Mouse (Mus musculus) cerebellum, adult 2 months (tissue): ENCODE measurements at regions not wholly inside any gene's neighbourhood (a gene's known extent, or its start where the extent isn't known, plus 50 kb on each side); places are given as distances from the start of the nearest gene placed in this dataset.
A peak's percentile ranks its signal among the peaks of the same experiment; 100 is the strongest.

ENCODE experiments used
- DNase-seq, 2 experiments: peaks; one replicate each; pipeline ENCODE4 v3.0.0; 2021
- H3K27ac ChIP-seq: fragments of 200-500 bp; 2 replicates; pipeline ENCODE4 v1.5.1; 2012; ENCODE audit warnings: low read length, control low read depth, inconsistent platforms; ENCODE audit not compliant: insufficient read depth
- H3K27me3 ChIP-seq: fragments of 200-500 bp; 2 replicates; pipeline ENCODE4 v1.6.1; 2012; ENCODE audit warnings: inconsistent platforms, mild to moderate bottlenecking, low read length, moderate library complexity; ENCODE audit not compliant: control insufficient read depth, insufficient read depth
- H3K4me1 ChIP-seq: fragments of 200-500 bp; 2 replicates; pipeline ENCODE4 v1.6.1; 2011; ENCODE audit warnings: low read length; ENCODE audit not compliant: control insufficient read depth, insufficient read depth
- H3K4me3 ChIP-seq: fragments of 200-500 bp; replicated peaks from 2 replicates; pipeline ENCODE3; 2011; ENCODE audit warnings: mild to moderate bottlenecking, low read depth, low read length, control low read depth; ENCODE audit not compliant: insufficient read depth
- CTCF ChIP-seq: fragments of 200-500 bp; IDR thresholded peaks from 2 replicates; pipeline ENCODE4 v1.5.1; 2011; ENCODE audit warnings: low read depth, mild to moderate bottlenecking, control low read depth, low read length, moderate library complexity, borderline replicate concordance; ENCODE audit not compliant: insufficient read depth
- POLR2A ChIP-seq: fragments of 200-500 bp; IDR thresholded peaks from 2 replicates; pipeline ENCODE4 v1.6.1; 2011; ENCODE audit warnings: low read length, control low read depth, borderline replicate concordance; ENCODE audit not compliant: insufficient read depth
- WGBS: fragments of 180-500 bp; shearing (Covaris S2); methylation state at CpG from one replicate; pipeline ENCODE4 v1.1.7; 2018; 5-methylcytosine and 5-hydroxymethylcytosine counted together

DNA sequence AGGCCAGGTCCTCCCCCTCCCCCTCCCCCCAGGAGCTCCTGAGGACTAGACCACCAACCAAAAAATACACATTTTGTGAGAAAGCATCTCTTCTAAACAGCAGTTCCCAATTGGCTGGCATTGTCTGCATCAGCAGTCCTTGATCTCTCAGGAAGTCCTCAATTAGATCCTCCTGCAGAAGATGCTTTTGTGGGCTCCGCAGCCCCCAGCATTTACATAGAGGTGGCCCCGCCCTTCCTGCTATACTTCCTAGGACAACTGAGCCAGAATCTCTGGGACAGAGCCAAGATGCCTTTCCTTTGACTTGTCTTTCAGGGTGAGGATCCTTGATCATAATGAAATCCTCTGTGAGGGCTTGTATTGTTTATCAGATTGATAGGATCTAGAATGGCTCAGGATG, 143.9 kb upstream of the Chd6 start:
- DNase-seq, result no peak
- WGBS, result 80% methylated on average over 2 of the region's 2 CpGs

DNA sequence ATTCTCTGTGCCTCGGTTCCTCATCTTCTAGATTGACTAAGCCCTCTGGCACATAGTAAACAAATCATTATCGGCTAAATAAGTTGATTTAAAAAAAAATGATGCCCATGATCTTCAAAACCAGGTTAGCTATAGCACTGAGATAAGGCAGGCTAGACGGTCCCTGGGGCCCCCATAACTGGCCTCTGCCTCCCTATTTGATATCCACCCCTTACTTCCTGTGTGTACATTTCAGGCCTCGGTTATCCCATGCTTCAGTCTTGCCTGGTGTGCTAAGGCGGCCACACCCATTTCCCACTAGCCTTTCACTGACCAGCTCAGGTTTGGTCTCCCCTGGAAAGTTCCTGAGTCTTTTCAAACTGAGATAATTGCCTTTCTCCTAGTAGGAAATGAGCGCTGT, 132.8 kb upstream of the Chd6 start:
- no peak for DNase-seq
- Histone ChIP-seq H3K4me3 (no peak overlapping the region), H3K27ac (no peak overlapping the region), H3K4me1 (no peaks in the 10 kb centered on the region), H3K27me3 (no peaks in the 10 kb centered on the region)
- 89% methylated on average over 6 of the region's 6 CpGs for WGBS
- no peak for TF ChIP-seq POLR2A
- TF ChIP-seq CTCF, result no peak

More for the DNA sequence above, 143.9 kb upstream of the Chd6 start:
- H3K4me1 ChIP-seq, result no peaks in the 10 kb centered on the region
- H3K27ac ChIP-seq, result no peak overlapping the region
- H3K27me3 ChIP-seq, result no peaks in the 10 kb centered on the region
- H3K4me3 ChIP-seq, result no peak overlapping the region
- TF ChIP-seq CTCF (no peak), POLR2A (no peak)

DNA sequence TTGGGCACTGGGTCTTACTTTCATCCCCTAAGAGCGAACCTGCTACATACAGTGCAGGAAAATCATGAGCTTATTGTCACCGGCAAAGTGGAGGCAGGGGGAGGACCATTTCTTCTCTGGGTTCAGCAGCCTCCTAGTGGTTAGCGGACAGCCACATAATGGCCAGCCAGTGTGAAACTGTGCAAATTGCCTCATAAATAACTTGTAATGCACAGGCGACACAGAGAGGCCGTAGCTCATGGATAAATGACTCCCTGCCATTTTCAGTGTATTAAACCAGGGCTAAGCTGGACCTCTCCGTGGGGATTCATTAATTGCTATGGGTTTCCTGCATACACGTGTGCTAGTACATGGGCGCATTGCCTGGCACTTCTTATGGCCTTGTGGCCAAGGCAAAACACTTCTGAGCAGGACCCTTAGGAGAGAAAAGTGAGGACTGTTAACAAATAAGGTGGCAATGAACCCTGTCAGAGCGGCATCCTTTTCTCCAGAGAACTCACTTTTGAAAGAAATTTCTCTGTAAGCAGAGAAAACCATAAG, 128.5 kb upstream of the Chd6 start:
- no peaks in the 10 kb centered on the region for H3K27me3 ChIP-seq
- no peak for DNase-seq
- TF ChIP-seq POLR2A (no peak), CTCF (no peak)
- H3K27ac ChIP-seq, result no peak overlapping the region
- no peak overlapping the region for H3K4me3 ChIP-seq
- no peaks in the 10 kb centered on the region for H3K4me1 ChIP-seq
- 47% methylated on average over 9 of the region's 9 CpGs for WGBS

DNA sequence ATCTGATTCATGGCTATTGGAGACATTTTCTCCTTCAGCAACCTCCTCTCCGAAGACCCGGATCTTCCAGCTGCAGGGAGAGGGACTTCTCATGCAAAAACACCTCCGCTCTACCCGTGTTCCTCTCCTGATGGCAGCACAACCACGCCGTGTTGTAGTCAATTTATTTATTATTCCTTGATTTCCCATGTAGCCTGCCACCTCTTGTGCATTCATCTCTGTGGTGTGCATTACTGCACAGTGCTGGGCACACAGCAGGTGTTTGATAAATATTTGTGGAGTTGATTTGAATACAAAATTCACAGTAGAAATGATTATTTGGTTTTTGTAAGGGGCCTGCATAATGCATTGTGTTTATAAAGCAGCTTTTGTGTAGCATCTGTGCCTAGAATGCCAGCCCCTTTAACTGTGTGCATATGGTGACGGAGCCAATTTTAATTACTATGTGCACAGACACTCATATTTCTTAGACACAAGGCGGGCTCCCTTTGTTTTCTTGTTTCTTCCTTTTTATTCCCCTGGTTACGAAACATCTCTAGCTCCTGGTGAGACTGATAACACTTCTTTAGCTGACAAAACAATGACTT, 124.4 kb upstream of the Chd6 start:
- no peaks in the 10 kb centered on the region for H3K4me1 ChIP-seq
- 78% methylated on average over 9 of the region's 9 CpGs for WGBS
- H3K27me3 ChIP-seq, result no peaks in the 10 kb centered on the region
- TF ChIP-seq CTCF (no peak), POLR2A (no peak)
- no peak overlapping the region for H3K27ac ChIP-seq
- H3K4me3 ChIP-seq, result no peak overlapping the region
- DNase-seq, result no peak

DNA sequence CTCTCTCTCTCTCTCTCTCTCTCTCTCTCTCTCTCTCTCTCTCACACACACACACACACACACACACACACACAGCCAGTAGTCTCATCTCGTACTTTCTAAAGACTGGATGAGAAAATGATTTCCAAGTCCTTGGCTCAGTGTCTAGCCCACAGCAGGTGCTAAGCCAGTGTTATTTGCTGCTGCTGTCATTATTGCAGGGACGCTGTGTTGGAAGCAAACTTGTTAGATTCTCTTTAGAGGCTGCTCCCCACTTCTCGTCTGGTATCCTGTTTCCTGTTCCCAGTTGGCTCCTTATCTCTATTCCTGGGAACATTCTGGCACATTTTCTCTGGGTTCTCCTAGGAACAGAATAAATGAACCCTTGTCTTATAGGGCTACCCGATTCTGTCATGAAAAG, 122.5 kb upstream of the Chd6 start:
- WGBS, result 4% methylated on average over 4 of the region's 4 CpGs
- DNase-seq, result no peak
- TF ChIP-seq CTCF (no peak), POLR2A (no peak)
- Histone ChIP-seq H3K4me1 (no peaks in the 10 kb centered on the region), H3K4me3 (no peak overlapping the region), H3K27me3 (no peaks in the 10 kb centered on the region), H3K27ac (no peak overlapping the region)

DNA sequence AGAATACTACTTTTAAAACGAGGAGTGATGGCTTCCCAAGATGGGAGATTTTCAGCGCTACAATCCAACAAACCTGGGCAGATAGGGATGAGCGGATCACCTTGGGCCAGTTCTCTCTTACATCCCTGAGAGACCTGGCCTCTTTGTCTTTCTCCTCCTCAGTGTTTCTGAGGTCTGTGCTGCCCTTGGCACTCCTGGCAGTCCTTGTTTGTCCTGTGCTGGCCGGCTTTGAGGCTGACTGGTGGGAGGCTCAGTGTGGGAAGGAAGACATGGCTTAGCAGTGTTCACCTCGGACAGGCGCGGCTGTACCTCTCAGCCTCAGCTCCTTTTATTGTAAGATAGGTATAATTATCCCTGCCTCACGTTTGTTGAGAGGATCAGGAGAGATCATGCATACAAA, 106.9 kb upstream of the Chd6 start:
- H3K27me3 ChIP-seq, result no peaks in the 10 kb centered on the region
- DNase-seq, result no peak
- 55% methylated on average over 8 of the region's 8 CpGs for WGBS
- no peak for TF ChIP-seq POLR2A
- TF ChIP-seq CTCF, result no peak
- no peaks in the 10 kb centered on the region for H3K4me1 ChIP-seq
- no peak overlapping the region for H3K27ac ChIP-seq
- no peak overlapping the region for H3K4me3 ChIP-seq

DNA sequence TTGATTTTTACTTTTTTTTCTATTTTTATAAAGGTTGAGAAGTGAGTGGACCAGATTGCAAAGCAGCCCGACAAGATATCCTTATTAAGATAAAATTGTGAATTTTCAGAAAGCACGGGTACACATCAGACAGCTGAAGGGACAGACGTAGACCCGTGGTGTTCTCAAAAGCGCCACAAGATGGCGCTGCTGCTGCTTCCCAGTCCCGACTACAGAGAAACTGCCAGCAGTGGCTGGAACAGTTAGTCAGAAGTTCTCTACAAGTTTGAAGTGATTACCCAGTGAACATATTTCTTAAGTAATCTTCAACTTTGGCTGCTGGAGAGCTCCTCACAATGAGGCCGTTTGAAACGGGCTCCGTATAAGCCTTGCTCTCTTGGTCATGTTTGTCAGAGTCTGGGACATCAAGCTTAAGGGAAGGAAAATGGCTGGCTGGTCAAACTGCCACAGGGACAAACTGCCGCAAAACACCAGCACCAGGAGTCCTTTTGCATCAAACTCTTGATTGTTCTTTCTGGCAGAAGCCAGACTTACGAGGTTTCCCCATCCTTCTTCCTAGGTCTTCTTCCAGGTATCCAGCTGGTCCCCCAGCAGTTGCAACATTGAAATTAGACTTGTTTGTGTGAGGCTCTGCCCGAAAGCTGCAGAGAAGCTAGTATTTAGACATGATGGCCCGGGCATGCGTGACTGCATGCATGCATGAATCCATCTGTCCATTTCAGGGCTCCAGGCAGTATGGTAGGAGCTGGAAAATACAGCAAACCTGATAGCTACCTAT, 106.0 kb upstream of the Chd6 start:
- 8% methylated on average over 15 of the region's 15 CpGs for WGBS

More for the DNA sequence above, 106.0 kb upstream of the Chd6 start:
- TF ChIP-seq CTCF (peak; percentile 87), POLR2A (no peak)
- no peaks in the 10 kb centered on the region for H3K27me3 ChIP-seq
- H3K4me3 ChIP-seq, result no peak overlapping the region
- DNase-seq, result peak; percentile 63 to 72
- no peak overlapping the region for H3K27ac ChIP-seq
- H3K4me1 ChIP-seq, result no peaks in the 10 kb centered on the region
